Mouse (Mus musculus): Measurements from ENCODE around the gene Golph3. TPM values are rescaled to one million over a fixed set of nuclear protein-coding genes. Genes with fewer than 3 reads are reported as not detected.

The Golph3 gene
- total and polyA plus RNA-seq, 3 experiments, result 81.1 to 149 (median 99.2) TPM

- no peak for TF ChIP-seq POLR2A (IDR thresholded peaks at IDR 0.05; ENCODE audit: control insufficient read depth in 1 of 2, insufficient read depth in 1 of 2, low read depth in 1 of 2, low read length in 2 of 2, poor library complexity in 1 of 2)
- no peak for TF ChIP-seq NELFE (IDR thresholded peaks at IDR 0.05; ENCODE audit: low read depth, low read length)
- 0 out of 2 replicates have a peak, but pooled peaks have one; percentile 19 for TF ChIP-seq ELF1 (IDR thresholded peaks at IDR 0.05; ENCODE audit: low read depth, low read length)
- TF ChIP-seq HCFC1 (IDR thresholded peaks at IDR 0.05; ENCODE audit: low read depth, low read length), result no peak
- TF ChIP-seq MYC (IDR thresholded peaks at IDR 0.05; ENCODE audit: low read depth, low read length), result no peak
- no peak for TF ChIP-seq CHD1 (IDR thresholded peaks at IDR 0.05; ENCODE audit: low read depth, low read length)
- no peak for TF ChIP-seq BHLHE40 (IDR thresholded peaks at IDR 0.05; ENCODE audit: borderline replicate concordance, low read depth, low read length)
- TF ChIP-seq KAT2A (conservative IDR thresholded peaks at IDR 0.05; ENCODE audit: low read depth, low read length), result no peak
- TF ChIP-seq ZMIZ1 (IDR thresholded peaks at IDR 0.05; ENCODE audit: low read depth, low read length), result no peak
- no peak for TF ChIP-seq MXI1 (IDR thresholded peaks at IDR 0.05; ENCODE audit: low read depth, low read length)
- peak; percentile 57 for TF ChIP-seq TAL1 (IDR thresholded peaks at IDR 0.05; ENCODE audit: low read length)
- no peak for TF ChIP-seq MEF2A (IDR thresholded peaks at IDR 0.05; ENCODE audit: extremely low read depth, insufficient replicate concordance, low read depth, low read length, poor library complexity, severe bottlenecking)
- TF ChIP-seq NRF1 (IDR thresholded peaks at IDR 0.05; ENCODE audit: insufficient read depth, low read depth, low read length, poor library complexity, severe bottlenecking), result no peak
- TF ChIP-seq SIN3A (IDR thresholded peaks at IDR 0.05; ENCODE audit: low read length), result 0 out of 2 replicates have a peak, but pooled peaks have one; percentile 21
- TF ChIP-seq EP300 (IDR thresholded peaks at IDR 0.05; ENCODE audit: low read depth in 1 of 2, low read length in 2 of 2), result peak in 1 of 2 experiments; percentile 28; a peak in 1 of 4 replicates
- TF ChIP-seq ZKSCAN1 (IDR thresholded peaks at IDR 0.05; ENCODE audit: low read depth, low read length), result no peak
- no peak for TF ChIP-seq ZNF384 (IDR thresholded peaks at IDR 0.05; ENCODE audit: low read depth, low read length)
These were observed 9.6 kb downstream of the Golph3 start (continued) for GRCm38 (mm10) chr15:12330892-12331291.

DNA sequence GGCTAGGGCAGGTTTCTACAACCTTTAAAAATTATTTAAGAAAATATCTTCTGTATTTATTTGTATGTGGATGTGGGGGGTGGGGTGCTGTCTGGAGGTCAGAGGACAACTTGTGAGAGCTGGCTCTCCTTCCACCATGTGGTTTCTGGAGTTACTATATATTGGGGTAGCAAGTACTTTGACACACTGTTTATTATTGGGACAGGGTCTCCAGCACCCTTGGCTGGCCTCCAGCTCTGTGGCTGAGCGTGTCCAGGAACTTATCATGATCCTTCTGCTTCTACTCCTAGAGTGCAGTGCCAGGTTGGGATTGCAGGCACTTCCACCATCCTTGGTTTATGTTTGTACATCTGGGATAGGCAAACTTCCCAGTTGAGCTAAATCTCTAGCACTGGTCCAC lies 10.1 kb downstream of the Golph3 start:
- H3K4me3 ChIP-seq (ENCODE audit: control insufficient read depth in 1 of 2, insufficient read depth in 1 of 2, low read depth in 2 of 2, low read length in 2 of 2), result no peak overlapping the region
- H3K4me1 ChIP-seq (ENCODE audit: control insufficient read depth in 1 of 2, insufficient read depth in 2 of 2, low read length in 2 of 2), result peaks cover 18 to 25% of the 10 kb centered on the region in 2 experiments
- H3K9me3 ChIP-seq (replicated peaks; ENCODE audit: insufficient read depth, low read length), result no peaks in the 10 kb centered on the region
- H3K79me2 ChIP-seq (ENCODE audit: control insufficient read depth, insufficient read depth, low read length, poor library complexity), result peaks cover 73% of the 10 kb centered on the region
- DNase-seq (ENCODE audit: low read depth, low spot score), result no peak
- no peak overlapping the region for H3K27ac ChIP-seq (ENCODE audit: control insufficient read depth, low read depth, low read length)
- H3K27me3 ChIP-seq (ENCODE audit: control insufficient read depth in 1 of 2, insufficient read depth in 2 of 2, low read length in 2 of 2), result no peaks in the 10 kb centered on the region
- no peak overlapping the region for H3K9ac ChIP-seq (ENCODE audit: control insufficient read depth, low read depth, low read length, poor library complexity, severe bottlenecking)
- no peak for TF ChIP-seq TBP (IDR thresholded peaks at IDR 0.05; ENCODE audit: low read depth, low read length)
- TF ChIP-seq NELFE (IDR thresholded peaks at IDR 0.05; ENCODE audit: low read depth, low read length), result no peak
- no peak for TF ChIP-seq ZMIZ1 (IDR thresholded peaks at IDR 0.05; ENCODE audit: low read depth, low read length)
- TF ChIP-seq HCFC1 (IDR thresholded peaks at IDR 0.05; ENCODE audit: low read depth, low read length), result no peak
- TF ChIP-seq MEF2A (IDR thresholded peaks at IDR 0.05; ENCODE audit: extremely low read depth, insufficient replicate concordance, low read depth, low read length, poor library complexity, severe bottlenecking), result no peak
- peaks cover 14 to 52% of the 10 kb centered on the region in 2 experiments for H3K36me3 ChIP-seq (ENCODE audit: control insufficient read depth in 1 of 2, insufficient read depth in 2 of 2, low read length in 2 of 2)

Measured in MEL (cell line).